Mouse (Mus musculus) midbrain, postnatal 0 days (tissue): ENCODE measurements around the gene Slco4c1. TPM values are rescaled to one million over a fixed set of nuclear protein-coding genes. Genes with fewer than 3 reads are reported as not detected.

Experiments
- ATAC-seq: fragments of 200-750 bp; cut with Nextera tagmentation; 2 replicates; pipeline ENCODE4 v1.8.0; 2017; ENCODE audit warnings: moderate number of reproducible peaks, mild to moderate bottlenecking, moderate TSS enrichment, moderate library complexity; ENCODE audit not compliant: low FRiP score
- DNase-seq: peaks from one replicate; pipeline ENCODE4 v3.0.0-alpha.2; 2015; ENCODE audit warnings: low spot score
- H3K27ac ChIP-seq: fragments of 300-500 bp; sonication (generic); 2 replicates; pipeline ENCODE4 v1.5.1; 2014; ENCODE audit warnings: low read depth, mild to moderate bottlenecking, low read length, mixed read lengths
- H3K27me3 ChIP-seq: fragments of 300-500 bp; sonication (generic); 2 replicates; pipeline ENCODE4 v1.6.1; 2014; ENCODE audit warnings: low read length, control low read depth, mixed read lengths; ENCODE audit not compliant: insufficient read depth
- H3K36me3 ChIP-seq: fragments of 300-500 bp; sonication (generic); 2 replicates; pipeline ENCODE4 v1.6.1; 2014; ENCODE audit warnings: low read length, control low read depth, mixed read lengths; ENCODE audit not compliant: insufficient read depth
- H3K4me1 ChIP-seq: fragments of 300-500 bp; sonication (generic); 2 replicates; pipeline ENCODE4 v1.6.1; 2014; ENCODE audit warnings: mild to moderate bottlenecking, control low read depth, antibody characterized with exemption, low read length, mixed read lengths; ENCODE audit not compliant: insufficient read depth
- H3K4me2 ChIP-seq: fragments of 300-500 bp; sonication (generic); 2 replicates; pipeline ENCODE4 v1.6.1; 2014; ENCODE audit warnings: low read depth, mild to moderate bottlenecking, low read length, mixed read lengths; ENCODE audit not compliant: poor library complexity, severe bottlenecking
- H3K4me3 ChIP-seq: fragments of 300-500 bp; sonication (generic); 2 replicates; pipeline ENCODE4 v1.5.1; 2014; ENCODE audit warnings: low read depth, mild to moderate bottlenecking, low read length, moderate library complexity
- H3K9ac ChIP-seq: fragments of 300-500 bp; sonication (generic); replicated peaks from 2 replicates; pipeline ENCODE4 v1.6.1; 2014; ENCODE audit warnings: mild to moderate bottlenecking, low read length, moderate library complexity, mixed read lengths; ENCODE audit not compliant: poor library complexity, severe bottlenecking
- H3K9me3 ChIP-seq: fragments of 300-500 bp; sonication (generic); 2 replicates; pipeline ENCODE4 v1.6.1; 2016; ENCODE audit warnings: low read length, control low read depth
- CTCF ChIP-seq: IDR thresholded peaks from 2 replicates; pipeline ENCODE4 v1.5.1; 2016; ENCODE audit warnings: antibody characterized with exemption, mild to moderate bottlenecking
- WGBS: fragments of 180-500 bp; shearing (Covaris S2); extraction: QIAGEN DNeasy Blood & Tissue Kit; methylation state at CpG from one replicate; pipeline ENCODE4 v1.1.7; 2014; 5-methylcytosine and 5-hydroxymethylcytosine counted together
- polyA plus RNA-seq: library from polyadenylated mRNA; unstranded; fragments of >200 nt; fragmentation: Nextera tagmentation; extraction: Ambion mirVana; gene quantifications from 2 replicates; pipeline ENCODE4 v1.2.1, GENCODE M21; 2015
- total RNA-seq: library from RNA; depleted of rRNA; stranded (reverse); fragments of >200 nt; gene quantifications from 2 replicates; pipeline ENCODE4 v1.2.3, GENCODE M21; 2014

Gene Slco4c1
- total and polyA plus RNA-seq, 2 experiments from 2014 or later, result 1.3 to 2.2 TPM

GRCm38 (mm10) chr1:96872361-96872693 is 356 bp upstream of the Slco4c1 start:
- Histone ChIP-seq H3K4me1 (no peaks in the 10 kb centered on the region), H3K9me3 (no peaks in the 10 kb centered on the region), H3K9ac (peak overlapping the region; percentile 76), H3K4me3 (peak overlapping the region; percentile 74), H3K4me2 (peak overlapping the region; percentile 82), H3K27ac (peak overlapping the region; percentile 59), H3K27me3 (no peaks in the 10 kb centered on the region), H3K36me3 (no peaks in the 10 kb centered on the region)
- ATAC-seq, result no peak
- 2% methylated on average over 10 of the region's 10 CpGs for WGBS
- DNase-seq, result no peak
- no peak for TF ChIP-seq CTCF

- Histone ChIP-seq H3K4me1 (no peaks in the 10 kb centered on the region), H3K4me2 (peak overlapping the region; percentile 82), H3K9me3 (no peaks in the 10 kb centered on the region), H3K27ac (no peak overlapping the region), H3K4me3 (peak overlapping the region; percentile 74), H3K9ac (0 out of 2 replicates have a peak overlapping the region, but pooled peaks have one; percentile 76), H3K36me3 (no peaks in the 10 kb centered on the region), H3K27me3 (no peaks in the 10 kb centered on the region)
- no peak for ATAC-seq
- peak; percentile 5 for DNase-seq
- no peak for TF ChIP-seq CTCF
- 9% methylated on average over 7 of the region's 7 CpGs for WGBS
Measured at GRCm38 (mm10) chr1:96870764-96871307, 1.1 kb downstream of the Slco4c1 start.

DNA sequence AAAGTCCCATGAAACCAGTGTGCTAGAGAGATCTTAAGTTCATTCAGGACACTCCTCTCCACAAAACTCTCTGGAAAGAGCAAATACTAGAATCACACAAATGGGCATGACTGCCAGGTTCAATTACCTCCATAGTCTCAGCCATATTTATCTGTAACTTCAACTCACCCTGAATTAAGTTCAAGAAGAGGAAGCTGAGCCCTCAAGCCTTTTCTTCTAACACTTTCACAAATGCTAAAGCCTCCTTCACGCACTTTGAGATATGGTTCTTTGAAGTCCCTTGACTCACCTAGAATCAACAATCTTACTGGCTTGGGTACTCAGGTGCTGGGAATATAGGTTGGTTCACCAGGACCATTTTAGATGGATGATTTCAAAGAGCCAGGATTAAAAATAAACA is 3.2 kb downstream of the Slco4c1 start:
- Histone ChIP-seq H3K9me3 (no peaks in the 10 kb centered on the region), H3K4me3 (no peak overlapping the region), H3K4me2 (no peak overlapping the region), H3K36me3 (no peaks in the 10 kb centered on the region), H3K27ac (no peak overlapping the region), H3K4me1 (no peaks in the 10 kb centered on the region), H3K27me3 (no peaks in the 10 kb centered on the region), H3K9ac (no peak overlapping the region)
- TF ChIP-seq CTCF, result no peak
- DNase-seq (no peak), ATAC-seq (no peak)
- 96% methylated on average over 1 of the region's 1 CpGs for WGBS

GRCm38 (mm10) chr1:96866002-96866401 is 6.0 kb downstream of the Slco4c1 start:
- Histone ChIP-seq H3K4me3 (no peak overlapping the region), H3K27ac (no peak overlapping the region), H3K9ac (no peak overlapping the region), H3K4me2 (no peak overlapping the region), H3K4me1 (no peaks in the 10 kb centered on the region), H3K27me3 (no peaks in the 10 kb centered on the region), H3K36me3 (no peaks in the 10 kb centered on the region), H3K9me3 (no peaks in the 10 kb centered on the region)
- DNase-seq (no peak), ATAC-seq (no peak)
- TF ChIP-seq CTCF, result no peak
- 98% methylated on average over 4 of the region's 4 CpGs for WGBS

DNA sequence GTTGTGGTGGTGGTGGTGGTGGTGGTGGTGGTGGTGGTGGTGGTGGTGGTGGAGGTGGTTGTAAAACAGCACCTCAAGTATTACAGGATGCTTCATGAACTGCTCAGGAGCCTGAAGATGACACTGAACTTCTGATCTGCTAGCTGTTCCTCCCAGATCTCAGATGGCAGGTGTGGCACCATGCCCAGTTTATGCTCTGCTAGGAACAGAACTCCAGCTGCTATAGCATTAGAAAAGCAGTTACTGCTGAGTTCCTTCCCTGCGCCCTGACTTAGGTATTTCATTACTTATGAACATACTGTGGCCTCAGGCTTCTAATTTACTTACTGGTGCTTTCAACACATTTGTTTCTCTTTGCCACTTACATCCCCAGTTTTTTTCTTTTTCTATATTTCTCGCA is 7.9 kb downstream of the Slco4c1 start:
- no peak overlapping the region for H3K27ac ChIP-seq
- ATAC-seq (no peak), DNase-seq (peak; percentile 33)
- H3K36me3 ChIP-seq, result no peaks in the 10 kb centered on the region
- no peaks in the 10 kb centered on the region for H3K27me3 ChIP-seq
- H3K9me3 ChIP-seq, result no peaks in the 10 kb centered on the region
- no peak overlapping the region for H3K4me3 ChIP-seq
- TF ChIP-seq CTCF, result no peak
- no peaks in the 10 kb centered on the region for H3K4me1 ChIP-seq
- H3K4me2 ChIP-seq, result no peak overlapping the region
- 81% methylated on average over 2 of the region's 2 CpGs for WGBS
- no peak overlapping the region for H3K9ac ChIP-seq

- no peak for TF ChIP-seq CTCF
- Histone ChIP-seq H3K4me2 (no peak overlapping the region), H3K27ac (no peak overlapping the region), H3K4me1 (no peaks in the 10 kb centered on the region), H3K36me3 (no peaks in the 10 kb centered on the region), H3K4me3 (no peak overlapping the region), H3K9me3 (no peaks in the 10 kb centered on the region), H3K9ac (no peak overlapping the region), H3K27me3 (no peaks in the 10 kb centered on the region)
- DNase-seq (no peak), ATAC-seq (no peak)
- 89% methylated on average over 7 of the region's 7 CpGs for WGBS
Measured at GRCm38 (mm10) chr1:96859995-96860684, 11.8 kb downstream of the Slco4c1 start.
